Mouse (Mus musculus): Measurements from ENCODE around the gene Ppp1r12a. TPM values are rescaled to one million over a fixed set of nuclear protein-coding genes. Genes with fewer than 3 reads are reported as not detected.

Ppp1r12a gene
- polyA plus RNA-seq, 1 experiment: 18.5 TPM

DNA sequence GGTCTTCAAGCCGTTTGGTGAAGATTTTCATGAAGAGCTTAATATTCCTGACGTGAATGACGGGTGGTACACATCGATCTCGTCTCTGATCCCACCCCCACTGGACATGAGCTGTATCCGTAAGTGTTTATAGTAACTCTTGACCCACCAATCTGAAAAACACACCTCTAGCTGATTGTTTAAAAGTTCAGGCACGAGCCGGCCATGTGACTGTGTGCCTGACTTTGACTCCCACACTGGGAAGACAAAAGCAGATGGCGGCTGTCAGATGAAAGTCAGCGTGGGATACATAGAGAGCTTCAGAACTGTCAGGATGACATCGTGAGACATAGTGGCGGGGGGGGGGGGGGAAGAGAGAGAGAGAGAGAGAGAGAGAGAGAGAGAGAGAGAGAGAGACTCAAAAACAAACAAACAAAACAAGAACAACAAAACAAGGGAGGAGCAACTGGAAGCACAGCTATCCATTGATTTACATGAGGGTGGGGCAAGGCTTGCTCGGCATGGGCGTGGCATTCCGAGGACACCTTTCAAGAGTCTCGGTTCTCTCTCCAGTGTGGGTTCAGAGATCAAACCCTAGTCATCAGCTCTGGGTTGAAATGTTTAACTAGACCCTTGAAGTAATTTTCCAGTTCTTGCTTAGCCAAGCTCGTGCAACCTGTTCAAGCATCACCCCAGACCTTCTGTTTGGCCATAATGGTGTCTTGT, 137.0 kb downstream of the Ppp1r12a start:
- Histone ChIP-seq H3K36me3 (ENCODE audit: control insufficient read depth, insufficient read depth) (no peaks in the 10 kb centered on the region), H3K27me3 (ENCODE audit: control insufficient read depth, insufficient read depth, insufficient read length) (no peaks in the 10 kb centered on the region), H3K79me2 (ENCODE audit: control insufficient read depth, insufficient read depth) (no peaks in the 10 kb centered on the region), H3K4me3 (no peak overlapping the region), H3K4me2 (ENCODE audit: low read depth) (no peak overlapping the region), H3ac (ENCODE audit: control insufficient read depth, insufficient read length) (no peak overlapping the region)
- TF ChIP-seq USF1 (IDR thresholded peaks at IDR 0.05; ENCODE audit: low read depth) (no peak), MYOD1 (IDR thresholded peaks at IDR 0.05; ENCODE audit: control insufficient read depth in 1 of 3, insufficient read length in 2 of 3, low read depth in 2 of 3) (no peak), REST (IDR thresholded peaks at IDR 0.05; ENCODE audit: insufficient read depth, insufficient read length) (no peak), SRF (IDR thresholded peaks at IDR 0.05; ENCODE audit: control insufficient read depth, insufficient read length, low read depth) (no peak), POLR2AphosphoS2 (IDR thresholded peaks at IDR 0.05; ENCODE audit: insufficient read length, low read depth) (no peak), MYOG (IDR thresholded peaks at IDR 0.05; ENCODE audit: control insufficient read depth in 1 of 3, insufficient read depth in 1 of 3, insufficient read length in 2 of 3, low read depth in 2 of 3) (no peak), TCF12 (IDR thresholded peaks at IDR 0.05; ENCODE audit: insufficient read depth, poor library complexity, severe bottlenecking) (no peak), TCF3 (IDR thresholded peaks at IDR 0.05; ENCODE audit: insufficient read length, low read depth) (no peak), MAX (IDR thresholded peaks at IDR 0.05; ENCODE audit: low read depth) (no peak), E2F4 (IDR thresholded peaks at IDR 0.05; ENCODE audit: insufficient read depth) (no peak), CEBPB (IDR thresholded peaks at IDR 0.05; ENCODE audit: insufficient read depth, poor library complexity, severe bottlenecking) (no peak), POLR2A (IDR thresholded peaks at IDR 0.05; ENCODE audit: insufficient read length, low read depth) (no peak)

DNA sequence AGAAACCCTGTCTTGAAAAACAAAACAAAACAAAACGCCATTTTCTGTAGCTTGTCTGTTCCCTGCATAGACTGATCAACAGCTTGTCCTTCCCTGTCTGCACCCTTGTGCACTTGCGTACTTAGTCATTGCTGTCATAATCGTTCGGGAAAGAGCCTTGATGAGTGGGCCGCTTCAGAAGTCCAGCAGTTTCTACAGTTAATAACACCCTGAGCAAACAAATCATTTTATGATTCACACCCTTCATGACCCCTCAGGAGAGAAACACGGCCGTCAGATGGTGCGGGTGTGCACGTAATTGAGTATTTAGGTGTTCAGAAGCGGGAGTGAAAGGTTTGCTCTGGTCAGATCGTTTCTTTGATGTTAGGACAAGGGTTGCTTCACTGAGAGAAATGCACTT, 137.8 kb downstream of the Ppp1r12a start:
- TF ChIP-seq MYOG (IDR thresholded peaks at IDR 0.05; ENCODE audit: control insufficient read depth in 1 of 3, insufficient read depth in 1 of 3, insufficient read length in 2 of 3, low read depth in 2 of 3) (no peak), POLR2A (IDR thresholded peaks at IDR 0.05; ENCODE audit: insufficient read length, low read depth) (no peak), E2F4 (IDR thresholded peaks at IDR 0.05; ENCODE audit: insufficient read depth) (no peak), POLR2AphosphoS2 (IDR thresholded peaks at IDR 0.05; ENCODE audit: insufficient read length, low read depth) (no peak)
- no peaks in the 10 kb centered on the region for H3K27me3 ChIP-seq (ENCODE audit: control insufficient read depth, insufficient read depth, insufficient read length)
- H3ac ChIP-seq (ENCODE audit: control insufficient read depth, insufficient read length): no peak overlapping the region
- no peak overlapping the region for H3K4me2 ChIP-seq (ENCODE audit: low read depth)
- no peaks in the 10 kb centered on the region for H3K36me3 ChIP-seq (ENCODE audit: control insufficient read depth, insufficient read depth)
- no peak overlapping the region for H3K4me3 ChIP-seq
- no peaks in the 10 kb centered on the region for H3K79me2 ChIP-seq (ENCODE audit: control insufficient read depth, insufficient read depth)

DNA sequence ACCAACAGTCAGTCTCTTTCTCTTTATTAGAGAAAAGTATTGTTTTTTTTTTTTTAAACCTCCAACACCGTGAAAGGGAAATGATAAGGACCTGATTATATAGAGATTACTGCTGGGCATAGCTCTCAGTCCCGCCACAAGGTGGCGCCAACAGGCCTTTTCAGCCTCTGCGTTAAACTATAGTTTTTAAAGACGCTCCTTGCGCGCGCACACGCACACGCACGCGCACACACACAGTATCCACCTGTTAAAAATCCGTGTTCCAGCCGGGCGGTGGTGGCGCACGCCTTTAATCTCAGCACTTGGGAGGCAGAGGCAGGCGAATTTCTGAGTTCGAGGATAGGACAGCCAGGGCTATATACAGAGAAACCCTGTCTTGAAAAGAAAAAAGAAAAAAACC, 138.8 kb downstream of the Ppp1r12a start:
- Histone ChIP-seq H3K4me3 (no peak overlapping the region), H3K36me3 (ENCODE audit: control insufficient read depth, insufficient read depth) (no peaks in the 10 kb centered on the region), H3K79me2 (ENCODE audit: control insufficient read depth, insufficient read depth) (no peaks in the 10 kb centered on the region), H3ac (ENCODE audit: control insufficient read depth, insufficient read length) (no peak overlapping the region), H3K27me3 (ENCODE audit: control insufficient read depth, insufficient read depth, insufficient read length) (no peaks in the 10 kb centered on the region), H3K4me2 (ENCODE audit: low read depth) (peak overlapping the region; percentile 34)
- TF ChIP-seq USF1 (IDR thresholded peaks at IDR 0.05; ENCODE audit: low read depth) (no peak), SRF (IDR thresholded peaks at IDR 0.05; ENCODE audit: control insufficient read depth, insufficient read length, low read depth) (no peak), E2F4 (IDR thresholded peaks at IDR 0.05; ENCODE audit: insufficient read depth) (peak; percentile 45), REST (IDR thresholded peaks at IDR 0.05; ENCODE audit: insufficient read depth, insufficient read length) (no peak), CEBPB (IDR thresholded peaks at IDR 0.05; ENCODE audit: insufficient read depth, poor library complexity, severe bottlenecking) (no peak), POLR2AphosphoS2 (IDR thresholded peaks at IDR 0.05; ENCODE audit: insufficient read length, low read depth) (no peak), TCF12 (IDR thresholded peaks at IDR 0.05; ENCODE audit: insufficient read depth, poor library complexity, severe bottlenecking) (no peak)

DNA sequence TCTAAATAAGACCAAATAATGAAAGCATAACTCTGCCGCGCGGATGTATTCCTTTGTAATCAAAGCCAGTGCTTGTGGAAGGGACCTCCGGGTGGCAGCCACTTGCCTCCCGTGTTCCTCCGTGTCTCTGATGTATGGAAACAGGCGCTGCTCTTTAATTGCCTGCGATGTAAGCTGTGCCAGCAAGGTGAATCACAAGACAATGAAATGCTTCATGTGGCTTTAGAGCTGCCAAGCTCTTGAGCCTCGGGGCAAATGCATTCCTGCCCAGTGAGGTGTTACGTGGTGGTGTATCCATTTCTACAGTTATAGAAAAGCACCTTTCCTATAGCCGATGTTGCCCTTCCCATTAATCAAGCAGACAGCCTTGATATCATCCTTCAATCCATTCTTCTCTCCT, 145.8 kb downstream of the Ppp1r12a start:
- Histone ChIP-seq H3ac (ENCODE audit: control insufficient read depth, insufficient read length) (no peak overlapping the region), H3K27me3 (ENCODE audit: control insufficient read depth, insufficient read depth, insufficient read length) (no peaks in the 10 kb centered on the region), H3K79me2 (ENCODE audit: control insufficient read depth, insufficient read depth) (no peaks in the 10 kb centered on the region), H3K4me3 (no peak overlapping the region), H3K36me3 (ENCODE audit: control insufficient read depth, insufficient read depth) (no peaks in the 10 kb centered on the region), H3K4me2 (ENCODE audit: low read depth) (no peak overlapping the region)
- TF ChIP-seq CEBPB (IDR thresholded peaks at IDR 0.05; ENCODE audit: insufficient read depth, poor library complexity, severe bottlenecking) (no peak), E2F4 (IDR thresholded peaks at IDR 0.05; ENCODE audit: insufficient read depth) (no peak), POLR2AphosphoS2 (IDR thresholded peaks at IDR 0.05; ENCODE audit: insufficient read length, low read depth) (no peak), TCF12 (IDR thresholded peaks at IDR 0.05; ENCODE audit: insufficient read depth, poor library complexity, severe bottlenecking) (no peak), MAX (IDR thresholded peaks at IDR 0.05; ENCODE audit: low read depth) (no peak), REST (IDR thresholded peaks at IDR 0.05; ENCODE audit: insufficient read depth, insufficient read length) (no peak), POLR2A (IDR thresholded peaks at IDR 0.05; ENCODE audit: insufficient read length, low read depth) (no peak), SRF (IDR thresholded peaks at IDR 0.05; ENCODE audit: control insufficient read depth, insufficient read length, low read depth) (no peak), USF1 (IDR thresholded peaks at IDR 0.05; ENCODE audit: low read depth) (no peak), MYOG (IDR thresholded peaks at IDR 0.05; ENCODE audit: control insufficient read depth in 1 of 3, insufficient read depth in 1 of 3, insufficient read length in 2 of 3, low read depth in 2 of 3) (no peak)

DNA sequence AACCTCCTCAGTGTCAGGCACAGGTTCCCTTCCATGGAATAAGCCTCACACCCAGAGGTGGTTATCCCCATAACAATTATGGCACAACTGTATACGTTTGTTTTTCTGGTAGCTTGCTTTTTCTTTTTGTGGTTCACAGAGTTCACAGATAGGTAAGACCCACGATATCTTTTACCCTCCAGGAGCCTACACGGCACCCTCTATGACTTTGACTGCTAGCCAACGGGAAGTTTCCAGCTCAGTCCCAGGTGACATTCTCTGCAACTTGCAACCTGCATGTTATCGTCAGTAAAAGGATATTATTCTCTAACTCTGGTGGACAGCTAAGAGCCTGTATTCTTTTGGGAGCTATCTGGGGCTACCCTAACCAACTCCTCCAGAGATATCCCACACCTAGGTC, 148.2 kb downstream of the Ppp1r12a start:
- no peak for TF ChIP-seq REST (IDR thresholded peaks at IDR 0.05; ENCODE audit: insufficient read depth, insufficient read length)
- TF ChIP-seq MAX (IDR thresholded peaks at IDR 0.05; ENCODE audit: low read depth): no peak
- TF ChIP-seq E2F4 (IDR thresholded peaks at IDR 0.05; ENCODE audit: insufficient read depth): no peak
- TF ChIP-seq CEBPB (IDR thresholded peaks at IDR 0.05; ENCODE audit: insufficient read depth, poor library complexity, severe bottlenecking): no peak
- no peak for TF ChIP-seq USF1 (IDR thresholded peaks at IDR 0.05; ENCODE audit: low read depth)
- TF ChIP-seq MYOD1 (IDR thresholded peaks at IDR 0.05; ENCODE audit: control insufficient read depth in 1 of 3, insufficient read length in 2 of 3, low read depth in 2 of 3): no peak
- TF ChIP-seq POLR2AphosphoS2 (IDR thresholded peaks at IDR 0.05; ENCODE audit: insufficient read length, low read depth): no peak
- TF ChIP-seq TCF12 (IDR thresholded peaks at IDR 0.05; ENCODE audit: insufficient read depth, poor library complexity, severe bottlenecking): no peak
- no peak overlapping the region for H3K4me3 ChIP-seq
- no peak overlapping the region for H3K4me2 ChIP-seq (ENCODE audit: low read depth)
- no peaks in the 10 kb centered on the region for H3K27me3 ChIP-seq (ENCODE audit: control insufficient read depth, insufficient read depth, insufficient read length)
- H3ac ChIP-seq (ENCODE audit: control insufficient read depth, insufficient read length): no peak overlapping the region
- H3K79me2 ChIP-seq (ENCODE audit: control insufficient read depth, insufficient read depth): no peaks in the 10 kb centered on the region
- no peaks in the 10 kb centered on the region for H3K36me3 ChIP-seq (ENCODE audit: control insufficient read depth, insufficient read depth)

Data from myocyte (in vitro differentiated cells).